Comparison of ENCODE assay signal across 27 mouse cellular contexts in genomic region chrX:7292151-7292768, GRCm38 (mm10). TPM values are rescaled to one million over a fixed set of nuclear protein-coding genes. Genes with fewer than 3 reads are reported as not detected.
DNase-seq lines count a peak whose midpoint lies in the region; ATAC-seq and TF ChIP-seq lines count a peak whose summit lies in the region.
"Had no signal": no experiment of that assay in that cellular context is flagged by ENCODE, and none has a peak within 500 bp of the region (broad histone marks: within the 10 kb centered on the region; RNA-seq: fewer than 3 reads in every experiment).

No protein-coding gene starts in this region.

- no peaks in the 10 kb centered on the region for H3K36me3 ChIP-seq in embryonic facial prominence, embryonic 14.5 days (ENCODE audit: control insufficient read depth, insufficient read depth, low read length)
- no peaks in the 10 kb centered on the region for H3K36me3 ChIP-seq in embryonic facial prominence, embryonic 10.5 days (replicated peaks)
- no peaks in the 10 kb centered on the region for H3K36me3 ChIP-seq in macrophage (ENCODE audit: inconsistent target)
- H3K36me3 ChIP-seq in forebrain, embryonic 16.5 days (ENCODE audit: control insufficient read depth, insufficient read depth) = no peaks in the 10 kb centered on the region
- no peaks in the 10 kb centered on the region for H3K36me3 ChIP-seq in hindbrain, postnatal 0 days (ENCODE audit: insufficient read depth, low read length)
- H3K36me3 ChIP-seq: embryonic facial prominence, embryonic 12.5 days; forebrain, embryonic 12.5 days; forebrain, embryonic 15.5 days; hindbrain, embryonic 10.5 days; hindbrain, embryonic 13.5 days had no signal

- H3K4me1 ChIP-seq in embryonic facial prominence, embryonic 14.5 days (ENCODE audit: control insufficient read depth, insufficient read depth, low read length) = no peaks in the 10 kb centered on the region
- no peaks in the 10 kb centered on the region for H3K4me1 ChIP-seq in embryonic facial prominence, embryonic 10.5 days
- no peaks in the 10 kb centered on the region for H3K4me1 ChIP-seq in embryonic fibroblast, embryonic 13.5 days (ENCODE audit: control insufficient read depth, insufficient read depth, low read length)
- no peaks in the 10 kb centered on the region for H3K4me1 ChIP-seq in forebrain, embryonic 16.5 days (replicated peaks; ENCODE audit: control insufficient read depth, insufficient read depth, low read length)
- no peaks in the 10 kb centered on the region for H3K4me1 ChIP-seq in hindbrain, postnatal 0 days (ENCODE audit: insufficient read depth, low read length)
- H3K4me1 ChIP-seq: embryonic facial prominence, embryonic 12.5 days; forebrain, embryonic 12.5 days; forebrain, embryonic 15.5 days; hindbrain, embryonic 13.5 days had no signal

- peaks cover 16% of the 10 kb centered on the region; the same call in 1 of the 2 replicates for H3K79me2 ChIP-seq in macrophage (ENCODE audit: inconsistent target)

- peak; percentile 71 for DNase-seq in embryonic facial prominence, embryonic 14.5 days (ENCODE audit: low spot score)
- DNase-seq in embryonic facial prominence, embryonic 10.5 days (ENCODE audit: low spot score) = no peak
- DNase-seq in NIH3T3 (ENCODE audit: low read depth) = peak; percentile 2
- no peak for DNase-seq in adrenal gland, postnatal 14 days
- DNase-seq in hindbrain, postnatal 0 days (ENCODE audit: low spot score) = no peak
- DNase-seq: adrenal gland, postnatal 10 days; B cell, adult 2 months; cerebellum, adult 11-12 months; cerebellum, adult 8-10 months; cerebellum, postnatal 14 days; gastrocnemius, postnatal 14 days; heart, adult 11 months; heart, postnatal 36 days; kidney, adult 18-20 months had no signal

- H3K9me3 ChIP-seq in embryonic facial prominence, embryonic 14.5 days (ENCODE audit: control insufficient read depth, low read length) = no peaks in the 10 kb centered on the region
- no peaks in the 10 kb centered on the region for H3K9me3 ChIP-seq in embryonic facial prominence, embryonic 10.5 days
- no peaks in the 10 kb centered on the region for H3K9me3 ChIP-seq in forebrain, embryonic 16.5 days (ENCODE audit: control insufficient read depth, low read length)
- no peaks in the 10 kb centered on the region for H3K9me3 ChIP-seq in hindbrain, postnatal 0 days (ENCODE audit: low read length)
- H3K9me3 ChIP-seq: embryonic facial prominence, embryonic 12.5 days; forebrain, embryonic 12.5 days; forebrain, embryonic 15.5 days; hindbrain, embryonic 10.5 days; hindbrain, embryonic 13.5 days had no signal

- H3K4me3 ChIP-seq in embryonic facial prominence, embryonic 14.5 days (ENCODE audit: low read depth, low read length) = no peak overlapping the region
- H3K4me3 ChIP-seq in embryonic facial prominence, embryonic 10.5 days = no peak overlapping the region
- H3K4me3 ChIP-seq in embryonic fibroblast, embryonic 13.5 days (ENCODE audit: insufficient read depth, low read length) = no peak overlapping the region
- no peak overlapping the region for H3K4me3 ChIP-seq in macrophage (ENCODE audit: inconsistent target)
- no peak overlapping the region for H3K4me3 ChIP-seq in forebrain, embryonic 16.5 days (replicated peaks; ENCODE audit: low read length)
- H3K4me3 ChIP-seq in hindbrain, postnatal 0 days (ENCODE audit: low read length) = no peak overlapping the region
- H3K4me3 ChIP-seq: embryonic facial prominence, embryonic 12.5 days; forebrain, embryonic 12.5 days; forebrain, embryonic 15.5 days; hindbrain, embryonic 10.5 days; hindbrain, embryonic 13.5 days had no signal

- 63% methylated on average over 8 of the region's 8 CpGs for whole genome bisulfite sequencing in embryonic facial prominence, embryonic 14.5 days
- WGBS in embryonic facial prominence, embryonic 10.5 days = 91% methylated on average over 8 of the region's 8 CpGs
- 86% methylated on average over 8 of the region's 8 CpGs for WGBS in macrophage (ENCODE audit: missing documents)
- WGBS in forebrain, embryonic 16.5 days = 88% methylated on average over 8 of the region's 8 CpGs
- WGBS in hindbrain, postnatal 0 days = 82% methylated on average over 8 of the region's 8 CpGs

- no peak for TF ChIP-seq CTCF in embryonic fibroblast, embryonic 13.5 days (IDR thresholded peaks at IDR 0.05; ENCODE audit: borderline replicate concordance, insufficient read depth, low read length)
- no peak for TF ChIP-seq CTCF in hindbrain, postnatal 0 days (IDR thresholded peaks at IDR 0.05; ENCODE audit: low read depth)

- no peaks in the 10 kb centered on the region for H3K27me3 ChIP-seq in embryonic facial prominence, embryonic 14.5 days (replicated peaks; ENCODE audit: control insufficient read depth, insufficient read depth, low read length)
- no peaks in the 10 kb centered on the region for H3K27me3 ChIP-seq in embryonic facial prominence, embryonic 10.5 days (replicated peaks; ENCODE audit: low read depth, poor library complexity, severe bottlenecking)
- no peaks in the 10 kb centered on the region for H3K27me3 ChIP-seq in forebrain, embryonic 16.5 days (replicated peaks; ENCODE audit: control insufficient read depth, insufficient read depth, low read length)
- H3K27me3 ChIP-seq in hindbrain, postnatal 0 days (ENCODE audit: insufficient read depth, low read length) = no peaks in the 10 kb centered on the region
- H3K27me3 ChIP-seq: embryonic facial prominence, embryonic 12.5 days; forebrain, embryonic 12.5 days; forebrain, embryonic 15.5 days; hindbrain, embryonic 13.5 days; Patski had no signal

- H3K4me2 ChIP-seq in embryonic facial prominence, embryonic 14.5 days (ENCODE audit: low read depth, low read length) = no peak overlapping the region
- H3K4me2 ChIP-seq in forebrain, embryonic 16.5 days (ENCODE audit: low read length) = no peak overlapping the region
- H3K4me2 ChIP-seq in hindbrain, postnatal 0 days (ENCODE audit: low read depth, low read length) = no peak overlapping the region
- H3K4me2 ChIP-seq: embryonic facial prominence, embryonic 12.5 days; forebrain, embryonic 12.5 days; forebrain, embryonic 15.5 days; heart, embryonic 11.5 days; hindbrain, embryonic 13.5 days had no signal

- no peak for TF ChIP-seq POLR2A in embryonic fibroblast, embryonic 13.5 days (IDR thresholded peaks at IDR 0.05; ENCODE audit: low read depth, low read length)

- no peak overlapping the region for H3K27ac ChIP-seq in embryonic facial prominence, embryonic 14.5 days (replicated peaks; ENCODE audit: low read depth, low read length)
- no peak overlapping the region for H3K27ac ChIP-seq in embryonic facial prominence, embryonic 10.5 days (replicated peaks)
- H3K27ac ChIP-seq in embryonic fibroblast, embryonic 13.5 days (ENCODE audit: insufficient read depth, low read length) = peak overlapping the region; percentile 47; the same call in 1 of the 2 replicates
- peak overlapping the region; percentile 63 for H3K27ac ChIP-seq in macrophage
- H3K27ac ChIP-seq in forebrain, embryonic 16.5 days (ENCODE audit: low read length) = no peak overlapping the region
- no peak overlapping the region for H3K27ac ChIP-seq in hindbrain, postnatal 0 days
- H3K27ac ChIP-seq: embryonic facial prominence, embryonic 12.5 days; forebrain, embryonic 12.5 days; forebrain, embryonic 15.5 days; hindbrain, embryonic 10.5 days; hindbrain, embryonic 13.5 days had no signal

- peak; percentile 81 for ATAC-seq in embryonic facial prominence, embryonic 14.5 days (ENCODE audit: low read depth)
- no peak for ATAC-seq in forebrain, embryonic 16.5 days
- ATAC-seq in hindbrain, postnatal 0 days = no peak
- ATAC-seq: forebrain, embryonic 15.5 days; hindbrain, embryonic 16.5 days; inflammation-experienced regulatory T-cells, adult 6 months; intestine, embryonic 16.5 days; Patski had no signal

- no peak overlapping the region for H3K9ac ChIP-seq in embryonic facial prominence, embryonic 14.5 days (ENCODE audit: low read depth, low read length)
- no peak overlapping the region for H3K9ac ChIP-seq in forebrain, embryonic 16.5 days (replicated peaks; ENCODE audit: low read depth, low read length)
- no peak overlapping the region for H3K9ac ChIP-seq in hindbrain, postnatal 0 days (replicated peaks; ENCODE audit: low read length)
- H3K9ac ChIP-seq: embryonic facial prominence, embryonic 12.5 days; forebrain, embryonic 12.5 days; forebrain, embryonic 15.5 days; hindbrain, embryonic 13.5 days had no signal

RNA-seq across cellular contexts. Expression of gene Clcn5, which starts 26.9 kb away (rescaled TPM):
- polyA plus RNA-seq in embryonic facial prominence, embryonic 14.5 days (2014; fragmentation: Nextera tagmentation; extraction: Ambion mirVana) = 36.0 and 42.1 TPM in 2 replicates
- 19.4 and 19.5 TPM in 2 replicates for polyA plus RNA-seq in embryonic facial prominence, embryonic 10.5 days (2016; fragmentation: Nextera tagmentation; extraction: Ambion mirVana)
- polyA plus RNA-seq in embryonic fibroblast, embryonic 13.5 days (2011; ENCODE audit: insufficient read length, low read depth, missing spikeins) = 47.5 and 54.7 TPM in 2 replicates
- 100 to 1,000 TPM in 10 of 26 experiments, 10 to 100 TPM in 16; 30.0 to 270 (median 67.0) TPM for total RNA-seq in macrophage (2018; cell fraction: chromatin; rRNA removed)
- 100 to 1,000 TPM in 2 of 26 experiments, 10 to 100 TPM in 24; 26.9 to 126 (median 60.3) TPM for total RNA-seq in macrophage (2018; cell fraction: cytosol; rRNA removed)
- total RNA-seq in macrophage (2018; cell fraction: nucleus; rRNA removed) = 100 to 1,000 TPM in 13 of 26 experiments, 10 to 100 TPM in 13; 52.7 to 281 (median 101) TPM
- polyA plus RNA-seq in macrophage (2018) = 23.6 to 68.1 TPM (median 25.9 TPM) in 3 replicates
- total RNA-seq in adrenal gland, postnatal 14 days (2021) = 27.9 and 30.4 TPM in 2 replicates
- polyA plus RNA-seq in forebrain, embryonic 16.5 days (2015; fragmentation: Nextera tagmentation; extraction: Ambion mirVana) = 6.1 and 6.2 TPM in 2 replicates
- total RNA-seq in hindbrain, postnatal 0 days (2014; rRNA removed) = 31.1 and 31.8 TPM in 2 replicates
- 6.7 and 7.9 TPM in 2 replicates for polyA plus RNA-seq in hindbrain, postnatal 0 days (2015; fragmentation: Nextera tagmentation; extraction: Ambion mirVana)

Comparison
In these comparisons a context has a peak if more than half of its experiments do, and no peak if none do; other contexts are left out.
1. DNase-seq: peak in embryonic facial prominence, embryonic 14.5 days (single experiment) and NIH3T3 (single experiment); none in embryonic facial prominence, embryonic 10.5 days (single experiment), adrenal gland, postnatal 14 days (single experiment) and hindbrain, postnatal 0 days (single experiment).
2. H3K27ac ChIP-seq: peak in embryonic fibroblast, embryonic 13.5 days (single experiment) and macrophage (single experiment); none in embryonic facial prominence, embryonic 14.5 days (single experiment), embryonic facial prominence, embryonic 10.5 days (single experiment), forebrain, embryonic 16.5 days (single experiment) and hindbrain, postnatal 0 days (single experiment).